Mouse (Mus musculus): Measurements from ENCODE around the gene Sypl2.
"Not testable (repeated sequence)": the region's sequence is repeated elsewhere in the genome, so short reads cannot be mapped to it uniquely, and the experiment has no call there.

Gene Sypl2

DNA sequence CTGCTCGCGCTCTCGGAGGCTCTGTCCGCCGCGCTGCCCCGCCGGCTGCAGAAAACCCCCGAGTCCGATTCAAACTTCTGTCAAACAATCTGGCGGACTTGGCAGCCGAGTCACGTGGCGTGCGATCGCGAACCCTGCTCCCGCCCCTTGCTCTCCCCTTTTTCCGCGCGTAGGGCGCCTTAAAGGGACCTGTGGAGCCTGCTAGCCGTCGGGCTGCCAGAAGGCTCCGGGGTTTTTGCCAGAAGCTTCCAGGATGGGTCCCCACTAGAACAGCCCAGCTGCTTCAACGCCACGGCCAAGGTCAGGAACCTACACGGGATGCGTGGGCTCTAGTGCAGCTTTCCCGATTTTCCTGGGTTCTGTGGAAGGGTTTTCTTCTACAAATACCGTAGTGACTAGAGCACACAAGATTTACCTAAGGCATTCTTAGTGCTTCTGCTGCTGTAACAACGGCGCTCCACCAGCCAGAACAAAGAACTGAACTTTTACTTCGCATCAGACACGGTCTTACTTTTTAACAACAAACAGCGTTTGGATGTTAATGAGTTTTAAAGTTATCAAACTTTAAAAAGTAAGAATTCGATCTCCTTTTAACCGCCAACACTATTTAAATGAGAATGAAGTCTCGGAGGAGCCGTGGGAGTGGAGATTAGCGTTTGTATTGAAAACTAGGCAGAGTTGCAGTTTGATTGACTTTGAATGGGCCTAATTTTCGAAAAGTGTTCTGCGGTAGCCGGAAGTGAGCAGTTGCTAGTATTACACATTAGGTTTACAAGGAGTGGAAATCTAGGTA lies at the start of gene Sypl2:
Sypl2 (minus strand) TSS at position 91 of the 793 bp plus-strand sequence.
- no peak for DNase-seq (ENCODE audit: low spot score in 2 of 2)

DNA sequence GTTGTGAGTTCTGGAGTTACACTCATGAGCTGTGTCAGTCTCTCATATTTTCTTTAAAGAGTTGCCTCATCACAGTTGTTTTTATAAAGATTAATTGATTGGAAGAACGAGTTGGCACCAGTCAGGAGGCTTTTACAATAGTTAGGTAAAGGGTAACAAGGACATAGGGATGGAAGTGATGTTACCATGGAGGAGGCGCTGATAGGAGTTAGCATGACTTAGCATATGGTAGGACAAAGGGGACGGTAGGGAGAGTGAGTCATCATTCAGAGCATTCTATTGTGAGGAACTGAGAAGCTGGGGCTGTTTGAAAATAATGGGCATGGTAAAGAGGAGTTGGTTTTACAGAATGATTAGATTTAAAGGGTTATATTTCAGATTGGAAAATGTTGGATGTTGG lies 32.9 kb upstream of the Sypl2 start:
- no peak for DNase-seq (ENCODE audit: low spot score in 2 of 2)

DNA sequence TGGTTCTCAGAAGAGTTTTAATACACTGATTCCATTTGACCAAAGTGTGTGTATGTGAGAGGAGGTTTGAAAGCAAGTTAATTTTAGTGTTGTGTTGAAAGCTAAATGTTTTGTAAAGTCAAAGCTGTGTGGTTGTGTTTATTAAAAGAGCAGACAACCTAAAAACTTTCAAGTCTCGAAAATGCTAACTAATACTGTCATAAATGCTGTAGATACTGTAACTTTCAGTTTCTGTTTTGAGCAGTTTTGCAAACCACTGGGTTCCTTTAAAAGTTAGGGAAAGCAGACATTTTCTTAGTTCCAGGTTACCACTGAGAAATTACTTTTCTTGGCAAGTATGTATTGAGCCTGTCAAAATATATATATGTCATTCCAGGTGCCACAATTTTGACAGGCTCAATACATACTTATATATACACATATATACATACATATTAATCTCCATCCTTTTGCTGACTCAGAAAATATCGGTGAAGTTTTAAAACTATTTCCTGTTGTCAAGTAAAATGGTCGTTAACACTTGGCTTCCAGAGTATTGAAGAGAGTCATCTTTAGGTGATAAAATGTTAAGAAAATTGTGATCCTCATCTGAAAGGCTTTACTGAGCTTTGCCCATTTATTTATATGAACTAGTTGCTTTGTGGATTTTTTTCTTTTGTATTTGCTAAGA lies 31.5 kb upstream of the Sypl2 start:
- no peak for DNase-seq (ENCODE audit: low spot score in 2 of 2)

DNA sequence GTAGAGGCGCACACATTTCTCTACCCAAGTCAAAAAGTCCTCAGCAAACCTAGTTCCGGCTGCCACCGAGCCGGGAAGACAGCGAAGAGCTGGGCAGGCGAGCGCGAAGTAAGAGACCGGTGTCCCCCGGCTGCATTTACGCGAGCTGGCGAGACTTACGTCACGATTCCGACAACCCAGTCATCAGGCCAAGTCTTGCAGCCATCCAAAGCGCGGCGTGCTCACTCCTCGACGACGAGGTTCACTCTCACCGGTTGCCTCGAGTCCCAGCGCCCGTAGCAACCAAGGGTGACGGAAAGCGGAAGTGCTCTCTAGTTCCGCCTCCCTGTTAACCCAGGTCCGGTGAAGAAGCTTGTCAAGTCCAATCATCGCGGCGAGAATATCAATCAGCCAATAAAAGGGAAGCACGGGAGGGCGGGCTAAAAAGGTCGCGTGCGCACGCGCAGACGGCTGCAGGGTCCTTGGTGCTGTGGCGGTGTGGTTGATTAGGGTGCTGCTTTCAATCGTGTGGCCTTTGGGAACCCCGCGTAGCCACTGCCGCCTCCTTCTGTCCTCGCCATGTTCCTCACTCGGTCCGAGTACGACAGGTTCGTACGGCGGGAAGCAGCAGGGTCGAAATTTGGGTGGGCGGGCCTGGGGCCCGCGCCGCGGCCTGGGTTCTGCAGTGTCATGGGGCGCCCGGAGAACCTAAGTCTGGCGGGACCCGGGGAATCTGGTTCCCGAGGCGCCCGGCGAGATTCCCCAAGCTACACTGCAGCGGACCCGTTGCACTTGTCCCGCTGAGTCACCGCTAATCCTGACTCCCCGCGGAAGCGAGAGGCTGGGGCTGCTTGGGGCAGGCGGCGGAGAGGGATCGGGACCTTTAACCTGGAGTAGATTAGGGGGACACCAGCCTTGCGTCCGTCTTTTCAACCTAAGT lies 30.5 kb upstream of the Sypl2 start, which contains the start of gene Psma5:
Psma5 (plus strand) TSS at position 208 of the 919 bp plus-strand sequence.
- DNase-seq (ENCODE audit: low spot score in 2 of 2), result peak; percentile 91 to 93

GRCm38 (mm10) chr3:108246857-108247256 lies 20.4 kb upstream of the Sypl2 start:
- no peak for DNase-seq (ENCODE audit: low spot score in 2 of 2)

DNA sequence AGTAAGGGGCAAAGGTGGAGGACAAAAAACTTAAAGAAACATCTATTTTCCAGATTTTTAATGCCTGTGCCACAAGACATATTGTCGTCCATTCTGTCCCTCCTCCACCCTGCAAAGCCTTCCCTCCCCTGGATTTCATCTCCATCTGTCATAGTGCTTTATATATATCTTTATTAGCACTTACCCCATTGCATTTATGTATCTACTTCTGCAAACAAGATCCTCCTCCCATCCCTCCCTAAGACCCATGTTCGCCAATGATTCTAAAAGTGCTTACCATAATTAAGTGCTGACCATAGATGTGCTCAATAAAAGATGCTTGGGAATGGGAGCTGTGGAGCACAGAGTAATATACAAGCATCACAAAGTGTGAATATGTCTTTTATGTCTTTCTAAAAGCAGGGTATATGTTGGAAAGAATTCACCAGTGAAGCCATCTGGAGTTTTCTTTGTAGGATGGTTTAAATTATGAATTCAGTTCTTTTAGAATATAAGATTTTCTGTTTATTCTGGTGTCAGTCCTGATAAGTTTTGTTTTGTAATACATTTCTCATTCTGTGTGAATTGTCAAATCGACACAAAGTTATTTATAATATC lies 14.9 kb upstream of the Sypl2 start:
- DNase-seq (ENCODE audit: low spot score in 2 of 2), result no peak

GRCm38 (mm10) chr3:108237474-108238102 lies 11.1 kb upstream of the Sypl2 start:
- DNase-seq (ENCODE audit: low spot score in 2 of 2), result not testable (repeated sequence)

- no peak for DNase-seq (ENCODE audit: low spot score in 2 of 2)
These were observed 5.2 kb upstream of the Sypl2 start for GRCm38 (mm10) chr3:108231646-108232045.

DNA sequence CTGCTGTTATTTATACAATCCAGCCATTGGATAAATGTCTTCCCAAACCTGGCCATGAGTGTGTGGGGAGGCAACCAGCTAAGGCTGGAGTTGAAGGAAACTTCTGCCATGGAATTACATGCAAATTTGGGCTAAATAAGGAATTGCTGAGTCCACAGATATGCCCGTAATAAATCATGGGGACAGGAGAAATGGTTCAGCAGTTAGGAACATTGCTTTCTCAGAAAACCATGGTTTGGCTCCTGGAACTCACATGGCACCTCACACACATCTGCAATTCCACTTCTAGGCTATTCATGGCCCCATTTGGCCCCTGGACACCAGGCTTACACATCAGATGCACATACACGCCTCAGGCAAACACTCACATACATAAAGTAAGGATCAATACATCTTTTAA lies 1.1 kb upstream of the Sypl2 start:
- DNase-seq (ENCODE audit: low spot score in 2 of 2), result no peak

GRCm38 (mm10) chr3:108225711-108226557 lies 514 bp downstream of the Sypl2 start:
- DNase-seq (ENCODE audit: low spot score in 2 of 2), result no peak

DNA sequence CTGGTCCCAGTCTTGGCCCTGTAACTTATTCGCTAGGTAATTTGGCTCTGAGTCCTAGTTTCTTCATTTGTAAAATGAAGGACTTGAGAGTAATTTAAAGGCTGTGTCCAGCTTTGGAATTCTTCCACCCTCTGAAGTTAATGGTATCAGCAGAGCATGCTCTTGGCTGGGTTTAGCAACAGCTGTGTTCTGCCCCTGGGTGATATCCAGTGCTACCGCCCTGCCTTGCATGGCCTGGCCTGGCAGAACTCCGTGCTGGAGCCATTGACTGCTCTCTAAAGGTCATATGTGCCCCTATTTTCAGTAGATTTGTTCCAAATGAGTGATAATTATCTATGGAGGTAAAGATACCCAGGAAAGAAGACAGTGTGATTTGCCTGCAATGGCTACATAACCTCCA lies 5.8 kb downstream of the Sypl2 start:
- no peak for DNase-seq (ENCODE audit: low spot score in 2 of 2)

DNA sequence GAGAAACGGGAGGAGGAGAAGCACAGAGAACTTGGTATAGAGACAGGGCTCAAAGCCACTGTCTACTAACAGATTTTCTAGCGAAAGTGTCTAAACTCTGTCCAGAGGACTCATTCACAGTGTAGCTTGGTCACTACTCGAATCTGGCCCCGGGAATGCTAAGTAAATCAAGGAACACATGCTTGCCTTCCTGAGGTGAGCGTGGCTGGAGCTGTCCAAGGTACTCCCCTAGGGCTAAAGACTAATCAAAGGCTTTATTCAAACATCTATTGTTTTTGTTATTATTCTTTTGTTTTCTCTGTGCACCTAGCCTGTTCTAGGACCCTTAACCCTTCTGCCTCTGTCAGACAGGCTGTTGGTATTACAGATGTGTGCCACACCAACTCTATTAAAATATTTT lies 11.7 kb downstream of the Sypl2 start:
- no peak for DNase-seq (ENCODE audit: low spot score in 2 of 2)

DNA sequence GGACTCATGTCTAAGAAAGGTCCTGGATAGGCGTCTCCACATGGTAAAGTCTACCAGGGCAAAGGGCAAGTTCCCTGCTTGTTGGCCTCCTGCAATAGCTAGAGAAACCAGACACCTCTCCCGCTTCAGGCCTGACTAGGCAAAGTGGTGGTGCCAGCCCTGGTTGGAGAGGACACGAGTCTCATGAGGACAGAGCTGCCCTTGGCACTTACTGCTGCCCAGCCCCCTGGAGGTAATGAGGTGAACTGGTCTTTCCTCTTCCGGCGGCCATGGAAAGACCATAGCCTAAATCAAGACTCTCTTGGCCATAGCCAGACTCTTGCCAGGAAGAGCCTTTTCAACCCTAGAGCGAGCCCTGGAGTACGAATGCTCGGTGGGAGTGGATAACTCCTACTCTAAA lies 14.0 kb downstream of the Sypl2 start:
- no peak for DNase-seq (ENCODE audit: low spot score in 2 of 2)

DNA sequence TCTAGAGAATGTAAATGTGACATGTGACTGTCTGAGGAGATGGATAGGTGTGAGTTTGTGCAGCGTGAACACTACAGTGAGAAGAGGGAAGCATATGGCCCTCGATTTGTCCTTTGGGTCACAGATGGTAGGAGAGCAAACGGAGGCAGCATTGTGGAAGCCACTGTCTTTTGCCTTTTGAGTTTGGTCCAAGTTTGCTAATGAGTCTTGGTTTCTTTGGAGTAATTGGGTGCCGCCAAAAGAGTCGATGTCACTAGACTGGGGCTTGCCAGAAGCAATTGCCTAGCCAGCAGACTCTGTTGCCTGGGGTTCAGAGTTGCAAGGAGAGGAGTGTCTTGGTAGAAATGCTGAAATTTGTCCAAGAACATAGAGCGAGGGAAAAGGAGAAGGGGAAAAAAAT lies 14.6 kb downstream of the Sypl2 start:
- DNase-seq (ENCODE audit: low spot score in 2 of 2), result no peak

GRCm38 (mm10) chr3:108210771-108211139 lies 15.7 kb downstream of the Sypl2 start, which contains the start of gene Atxn7l2:
Gene Atxn7l2 (minus strand): TSS chr3:108210934.
- no peak for DNase-seq (ENCODE audit: low spot score in 2 of 2)

- DNase-seq (ENCODE audit: low spot score in 2 of 2), result peak; percentile 89 to 92
These were observed 16.3 kb downstream of the Sypl2 start for GRCm38 (mm10) chr3:108209946-108210770.

GRCm38 (mm10) chr3:108209536-108209935 lies 16.9 kb downstream of the Sypl2 start:
- DNase-seq (ENCODE audit: low spot score in 2 of 2), result no peak

DNA sequence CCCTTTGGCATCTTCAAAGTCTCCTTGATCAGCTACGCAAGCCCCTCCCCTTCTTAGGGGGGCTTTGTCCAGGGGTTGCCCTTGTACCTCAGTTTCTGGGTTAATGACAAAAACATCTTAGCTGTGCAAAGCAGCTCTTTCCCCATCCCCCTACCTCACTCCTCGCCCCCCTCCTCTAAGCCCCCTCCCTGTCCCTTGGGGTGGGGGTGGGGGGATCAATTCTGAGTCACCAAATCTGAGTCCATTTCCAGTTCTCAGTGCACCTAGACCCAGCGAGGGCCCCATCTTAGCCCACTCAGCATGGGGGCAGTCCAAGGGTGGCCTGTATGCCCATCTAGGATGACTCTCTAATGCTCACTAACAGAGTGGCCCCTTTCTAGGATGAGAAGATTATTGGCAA lies 17.4 kb downstream of the Sypl2 start:
- DNase-seq (ENCODE audit: low spot score in 2 of 2), result no peak

DNA sequence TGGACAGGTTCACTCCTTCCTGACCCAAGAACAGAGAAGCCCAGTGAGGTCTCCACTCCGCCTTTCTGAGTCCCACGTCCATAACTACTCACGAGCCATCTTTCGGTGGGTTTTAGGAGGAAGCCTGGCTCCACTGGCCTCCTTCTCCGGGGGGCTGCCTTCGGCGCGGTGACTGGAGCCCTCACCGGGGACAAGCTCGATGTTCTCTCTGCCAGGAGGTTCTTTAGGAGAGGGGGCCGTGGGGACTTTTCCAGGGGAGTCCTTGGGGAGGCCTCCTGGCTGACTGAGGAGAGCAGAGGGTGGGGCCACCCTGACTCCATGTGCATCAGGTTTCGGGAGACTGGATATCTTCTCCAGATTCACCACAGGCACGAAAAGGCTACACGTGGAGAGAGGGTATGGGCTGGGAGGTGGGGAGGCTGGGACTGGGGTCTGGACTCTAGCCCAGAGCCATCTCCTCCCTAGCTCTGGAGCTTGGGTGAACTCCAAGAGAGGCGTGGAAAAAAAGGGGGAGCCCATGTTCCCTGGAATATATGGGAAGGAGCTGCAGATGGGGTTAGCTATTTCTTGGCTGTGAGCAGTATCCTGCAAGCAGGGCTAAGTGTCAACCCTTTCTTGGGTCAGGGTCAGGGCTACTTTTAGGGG lies 19.6 kb downstream of the Sypl2 start:
- DNase-seq (ENCODE audit: low spot score in 2 of 2), result no peak
